Mouse (Mus musculus) testis, adult 2 months (tissue): ENCODE data around the gene Agap3. TPM values are rescaled to one million over a fixed set of nuclear protein-coding genes. Genes with fewer than 3 reads are reported as not detected.
A peak's percentile ranks its signal among the peaks of the same experiment; 100 is the strongest.

ENCODE experiments used
- H3K27ac ChIP-seq: fragments of 200-500 bp; 2 replicates; pipeline ENCODE4 v1.5.1; 2012; ENCODE audit warnings: low read depth, low read length; ENCODE audit not compliant: control insufficient read depth, insufficient read depth
- H3K27me3 ChIP-seq: fragments of 200-500 bp; 2 replicates; pipeline ENCODE4 v1.6.1; 2012; ENCODE audit warnings: mild to moderate bottlenecking, low read length, moderate library complexity; ENCODE audit not compliant: control insufficient read depth, insufficient read depth
- H3K36me3 ChIP-seq: fragments of 200-500 bp; 2 replicates; pipeline ENCODE4 v1.6.1; 2012; ENCODE audit warnings: mild to moderate bottlenecking, low read length; ENCODE audit not compliant: control insufficient read depth, insufficient read depth
- H3K4me1 ChIP-seq: fragments of 200-500 bp; 2 replicates; pipeline ENCODE4 v1.6.1; 2012; ENCODE audit warnings: low read length; ENCODE audit not compliant: control insufficient read depth, insufficient read depth
- H3K4me3 ChIP-seq: fragments of 200-500 bp; 2 replicates; pipeline ENCODE4 v1.5.1; 2012; ENCODE audit warnings: low read depth, mild to moderate bottlenecking, low read length, moderate library complexity, mixed read lengths; ENCODE audit not compliant: control insufficient read depth
- CTCF ChIP-seq: fragments of 200-500 bp; IDR thresholded peaks from 2 replicates; pipeline ENCODE4 v1.5.1; 2012; ENCODE audit warnings: low read depth, mild to moderate bottlenecking, inconsistent platforms, low read length, moderate library complexity; ENCODE audit not compliant: control insufficient read depth, insufficient read depth, insufficient replicate concordance
- POLR2A ChIP-seq: fragments of 200-500 bp; IDR thresholded peaks from 2 replicates; pipeline ENCODE4 v1.6.1; 2012; ENCODE audit warnings: low read depth, mild to moderate bottlenecking, inconsistent platforms, low read length, moderate library complexity; ENCODE audit not compliant: control insufficient read depth
- polyA plus RNA-seq: library from polyadenylated mRNA; depleted of rRNA; stranded (reverse); fragments of >200 nt; gene quantifications from 2 replicates; pipeline ENCODE4 v1.2.3, GENCODE M21; 2012

The Agap3 gene
- polyA plus RNA-seq, 1 experiment: 29.5 TPM

DNA sequence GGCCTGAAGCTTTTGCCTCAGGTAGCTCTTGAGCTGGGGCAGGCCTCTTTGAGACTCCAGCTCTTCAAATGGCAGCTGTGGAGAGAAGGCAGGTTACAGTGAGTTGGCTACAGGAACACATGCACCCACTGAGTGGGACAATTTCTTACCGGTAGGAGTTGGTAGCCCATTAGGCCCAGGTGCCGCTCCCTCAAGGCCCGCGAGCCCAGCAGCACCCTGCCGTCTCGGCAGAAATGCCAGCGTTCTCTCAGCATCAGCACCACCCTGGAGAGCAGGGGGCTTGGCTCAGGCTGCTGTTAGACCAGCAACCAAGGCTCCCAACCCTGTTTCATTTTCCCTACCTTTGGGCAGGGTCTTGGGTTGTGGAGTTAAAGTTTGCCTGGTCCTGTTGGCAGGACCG lies 10.8 kb upstream of the Agap3 start:
- H3K4me1 ChIP-seq: peaks cover 16% of the 10 kb centered on the region
- H3K4me3 ChIP-seq: no peak overlapping the region
- no peak for TF ChIP-seq CTCF
- no peaks in the 10 kb centered on the region for H3K27me3 ChIP-seq
- peaks cover 2% of the 10 kb centered on the region; the same call in 1 of the 2 replicates for H3K36me3 ChIP-seq
- no peak overlapping the region for H3K27ac ChIP-seq

DNA sequence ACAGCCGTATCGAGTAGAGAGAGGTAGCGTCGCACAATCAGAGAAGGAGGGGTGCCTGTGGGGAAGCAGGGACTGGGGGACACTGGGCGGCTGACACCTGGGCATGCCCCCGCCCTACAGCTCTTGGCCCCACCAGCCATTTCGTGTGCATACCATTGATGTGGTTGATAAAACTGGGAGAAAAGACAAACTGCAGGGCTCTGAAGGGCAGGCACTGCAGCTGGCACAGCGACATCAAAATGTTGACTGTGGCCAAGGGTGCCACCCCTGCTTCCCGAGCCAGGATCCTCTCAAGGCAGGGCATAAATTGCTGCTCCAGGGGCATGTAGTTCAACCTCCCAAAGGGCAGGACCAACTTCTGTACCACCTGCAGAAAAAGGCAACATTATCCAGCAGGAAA lies 9.9 kb upstream of the Agap3 start:
- Histone ChIP-seq H3K27me3 (no peaks in the 10 kb centered on the region), H3K27ac (no peak overlapping the region), H3K4me1 (peaks cover 18% of the 10 kb centered on the region), H3K4me3 (no peak overlapping the region), H3K36me3 (peaks cover 2% of the 10 kb centered on the region; the same call in 1 of the 2 replicates)
- no peak for TF ChIP-seq CTCF
- TF ChIP-seq POLR2A: no peak

- no peak overlapping the region for H3K4me3 ChIP-seq
- H3K27me3 ChIP-seq: no peaks in the 10 kb centered on the region
- no peak overlapping the region for H3K27ac ChIP-seq
- H3K4me1 ChIP-seq: peaks cover 27% of the 10 kb centered on the region
- TF ChIP-seq POLR2A: no peak
- H3K36me3 ChIP-seq: peaks cover 2% of the 10 kb centered on the region; the same call in 1 of the 2 replicates
Observed at GRCm38 (mm10) chr5:24443204-24443603, 8.8 kb upstream of the Agap3 start.

DNA sequence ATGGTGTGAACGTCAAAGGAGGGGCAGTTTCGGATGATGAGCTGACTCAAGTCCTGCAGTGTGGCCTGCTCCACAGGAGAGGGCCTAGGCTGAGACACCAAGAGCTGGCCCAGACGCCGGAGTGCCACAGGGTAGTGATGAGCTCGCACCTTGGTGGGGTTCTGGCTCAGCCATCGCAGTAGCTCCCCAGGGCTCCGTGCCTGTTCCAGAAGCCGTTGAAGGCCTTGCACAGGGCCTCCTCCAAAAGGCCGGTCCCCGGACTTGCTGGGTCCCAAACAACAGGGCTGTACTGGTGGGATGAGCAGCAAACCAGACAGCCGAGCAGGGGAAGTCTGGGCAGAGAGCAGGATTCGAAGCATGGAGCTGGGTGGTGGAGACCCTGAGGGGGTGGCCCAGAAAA lies 8.1 kb upstream of the Agap3 start:
- Histone ChIP-seq H3K27me3 (no peaks in the 10 kb centered on the region), H3K4me3 (no peak overlapping the region), H3K36me3 (peaks cover 2% of the 10 kb centered on the region; the same call in 1 of the 2 replicates), H3K4me1 (peaks cover 27% of the 10 kb centered on the region), H3K27ac (no peak overlapping the region)
- TF ChIP-seq CTCF (no peak), POLR2A (no peak)

DNA sequence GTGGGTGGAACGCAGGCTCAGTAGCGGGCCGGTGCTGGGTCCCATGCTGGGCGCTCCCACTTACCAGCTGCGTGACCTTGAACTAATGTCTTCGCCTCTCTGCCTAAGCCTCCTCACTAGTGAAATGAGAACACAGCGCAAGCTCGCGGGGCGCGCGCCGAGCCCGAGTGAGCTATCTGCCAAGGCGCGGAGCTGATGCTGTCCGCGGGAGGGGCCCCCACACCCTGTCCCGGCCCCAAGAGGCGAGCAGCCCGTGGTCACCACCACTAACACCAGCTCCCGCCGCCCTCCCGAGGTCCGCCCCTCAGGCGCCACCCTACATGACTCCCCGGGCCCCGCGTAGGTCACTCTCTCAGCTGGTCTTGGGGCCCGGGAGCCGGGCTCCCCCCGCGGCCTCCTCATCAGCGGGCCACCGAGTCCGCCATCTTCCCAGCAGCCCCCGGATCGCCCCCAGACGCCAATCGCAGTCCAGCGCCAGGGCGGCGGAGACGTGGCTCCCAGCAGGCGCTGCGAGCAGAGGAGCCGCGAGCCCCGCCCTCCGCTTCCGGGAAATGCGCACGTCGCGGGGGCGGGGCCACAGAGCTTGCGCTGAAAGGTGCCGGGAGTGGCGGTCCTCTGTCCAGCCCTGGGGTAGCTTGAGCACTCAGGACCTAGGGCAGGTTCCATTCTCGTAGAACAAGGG lies 7.1 kb upstream of the Agap3 start, which contains the start of gene Fastk:
Gene Fastk, minus strand, starts transcription at position 542 of the 682 bp plus-strand sequence.
- peaks cover 2% of the 10 kb centered on the region; the same call in 1 of the 2 replicates for H3K36me3 ChIP-seq
- peaks cover 27% of the 10 kb centered on the region for H3K4me1 ChIP-seq
- peak within 1 kb of the TSS; percentile 96 for H3K4me3 ChIP-seq
- no peaks in the 10 kb centered on the region for H3K27me3 ChIP-seq
- TF ChIP-seq POLR2A (peak; percentile 91), CTCF (no peak)
- peak within 1 kb of the TSS; percentile 84 for H3K27ac ChIP-seq

DNA sequence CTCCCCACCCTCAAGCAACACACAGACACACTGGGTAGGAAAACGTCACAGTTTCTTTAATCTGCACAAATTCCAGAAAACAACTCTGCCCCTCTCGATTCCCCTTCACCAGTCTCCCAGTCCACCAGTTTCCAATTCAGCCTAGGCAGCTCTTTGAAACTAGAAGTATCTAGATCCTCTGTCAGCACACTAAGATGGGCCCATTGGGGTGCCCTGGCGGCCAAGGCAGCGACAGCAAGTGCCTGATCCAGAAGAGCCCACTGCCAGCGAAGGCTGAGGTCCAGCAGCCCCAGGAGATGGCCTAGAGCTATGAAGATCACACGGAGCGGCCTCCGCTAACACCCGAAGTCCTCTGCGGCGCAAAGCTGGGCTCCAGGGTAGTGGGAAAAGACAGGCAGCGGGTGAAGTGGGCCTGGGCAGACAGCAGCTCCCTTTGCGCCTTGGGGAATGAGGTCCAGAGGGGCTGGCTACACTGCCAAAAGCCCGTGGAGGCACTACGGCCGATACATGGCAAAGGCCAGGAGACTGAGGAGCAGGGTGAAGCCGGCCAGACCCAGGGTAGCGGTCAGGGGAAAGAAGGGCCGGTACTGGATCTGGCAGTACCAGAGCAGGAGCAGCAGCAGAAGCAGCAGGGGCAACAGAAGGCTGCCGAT lies 6.4 kb upstream of the Agap3 start:
- peak overlapping the region; percentile 96 for H3K4me3 ChIP-seq
- H3K27me3 ChIP-seq: no peaks in the 10 kb centered on the region
- peak overlapping the region; percentile 81 for H3K27ac ChIP-seq
- TF ChIP-seq POLR2A: no peak
- no peak for TF ChIP-seq CTCF
- H3K36me3 ChIP-seq: no peaks in the 10 kb centered on the region
- peaks cover 27% of the 10 kb centered on the region for H3K4me1 ChIP-seq

DNA sequence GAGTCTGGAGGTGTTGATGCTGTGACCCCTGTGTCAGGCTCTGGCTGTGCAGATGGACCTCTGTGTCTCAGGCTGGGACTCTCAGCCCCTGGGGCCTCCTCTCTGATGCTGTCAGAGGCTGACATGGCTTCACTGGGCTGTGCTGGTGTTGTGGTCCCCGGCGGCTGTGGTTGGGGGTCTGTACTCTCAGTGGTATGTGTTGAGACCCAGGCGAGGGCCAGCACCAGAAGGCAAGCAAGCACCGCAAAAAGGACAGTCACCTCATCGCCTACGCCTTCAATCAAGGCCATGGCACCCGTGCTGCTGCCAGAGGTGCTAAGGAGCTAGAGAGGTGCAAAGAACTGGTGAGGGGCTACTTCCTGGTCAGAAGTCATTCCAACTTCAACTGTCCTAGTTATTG lies 5.3 kb upstream of the Agap3 start:
- Histone ChIP-seq H3K27ac (no peak overlapping the region), H3K4me3 (no peak overlapping the region), H3K27me3 (no peaks in the 10 kb centered on the region), H3K4me1 (peaks cover 27% of the 10 kb centered on the region), H3K36me3 (no peaks in the 10 kb centered on the region)
- TF ChIP-seq POLR2A (no peak), CTCF (no peak)
